Comparison of ENCODE assay signal across 10 mouse cellular contexts in the genomic region with DNA sequence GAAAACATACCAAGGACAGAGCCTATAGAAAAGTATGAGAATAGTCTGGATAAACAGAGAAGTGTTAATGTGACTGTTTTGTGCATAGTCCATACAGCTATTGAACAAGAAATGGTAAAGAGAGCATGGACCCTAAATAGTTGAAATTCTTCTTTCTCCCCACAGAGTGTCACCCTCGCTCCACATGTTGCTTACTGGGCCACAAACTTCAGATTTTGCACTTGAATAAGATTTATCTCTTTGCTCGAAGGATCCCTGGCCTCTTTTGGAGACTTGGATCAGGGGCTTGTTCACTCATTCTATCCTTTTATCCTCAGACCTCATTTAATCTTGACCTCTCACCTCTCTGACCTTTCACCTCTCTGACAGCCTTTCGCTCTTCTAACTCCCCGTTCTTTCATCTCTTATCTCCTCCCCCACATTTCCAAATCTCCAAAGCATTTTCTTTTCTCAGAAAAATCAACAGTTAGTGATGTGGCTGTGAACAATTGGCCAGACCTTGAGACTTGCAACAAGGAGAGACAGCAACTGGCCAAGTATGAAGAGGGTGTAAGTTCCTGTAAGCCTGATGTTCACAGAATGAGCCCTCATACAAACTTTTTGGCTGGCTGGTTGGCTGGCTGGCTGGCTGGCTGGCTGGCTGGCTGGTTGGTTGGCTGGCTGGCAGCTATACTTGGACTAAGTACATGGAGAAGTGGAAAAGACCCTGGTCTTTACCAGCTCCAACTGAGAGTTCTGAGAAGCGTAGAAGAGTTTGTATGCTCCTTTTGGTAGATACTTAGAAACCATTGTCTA.
DNase-seq lines count a peak whose midpoint lies in the region; ATAC-seq and TF ChIP-seq lines count a peak whose summit lies in the region.
"Had no signal": no experiment of that assay in that cellular context is flagged by ENCODE, and none has a peak within 500 bp of the region (broad histone marks: within the 10 kb centered on the region; RNA-seq: fewer than 3 reads in every experiment).

No protein-coding gene starts in this region.

- peak; percentile 8 for TF ChIP-seq RAD21 in MEL (IDR thresholded peaks at IDR 0.05; ENCODE audit: low read depth, low read length)

- no peaks in the 10 kb centered on the region for H3K4me1 ChIP-seq in kidney, embryonic 15.5 days
- no peaks in the 10 kb centered on the region for H3K4me1 ChIP-seq in kidney, embryonic 14.5 days (ENCODE audit: control insufficient read depth, insufficient read depth, low read length)
- H3K4me1 ChIP-seq in MEL (ENCODE audit: control insufficient read depth in 1 of 2, insufficient read depth in 2 of 2, low read length in 2 of 2), result no peaks in the 10 kb centered on the region
- H3K4me1 ChIP-seq in lung, embryonic 14.5 days (ENCODE audit: insufficient read depth), result no peaks in the 10 kb centered on the region
- H3K4me1 ChIP-seq: heart, embryonic 15.5 days had no signal

- H3K9me3 ChIP-seq in kidney, embryonic 15.5 days (replicated peaks), result no peaks in the 10 kb centered on the region
- H3K9me3 ChIP-seq in kidney, embryonic 14.5 days (ENCODE audit: control insufficient read depth, low read length), result no peaks in the 10 kb centered on the region
- H3K9me3 ChIP-seq in MEL (replicated peaks; ENCODE audit: insufficient read depth, low read length), result no peaks in the 10 kb centered on the region
- no peaks in the 10 kb centered on the region for H3K9me3 ChIP-seq in lung, embryonic 14.5 days (ENCODE audit: low read depth, low read length)
- H3K9me3 ChIP-seq: heart, embryonic 15.5 days had no signal

- H3K4me2 ChIP-seq in kidney, embryonic 15.5 days, result no peak overlapping the region
- no peak overlapping the region for H3K4me2 ChIP-seq in kidney, embryonic 14.5 days (replicated peaks; ENCODE audit: low read depth, low read length)
- no peak overlapping the region for H3K4me2 ChIP-seq in lung, embryonic 14.5 days
- H3K4me2 ChIP-seq: heart, embryonic 15.5 days had no signal

- H3K27me3 ChIP-seq in kidney, embryonic 15.5 days, result no peaks in the 10 kb centered on the region
- H3K27me3 ChIP-seq in kidney, embryonic 14.5 days (ENCODE audit: control insufficient read depth, insufficient read depth, low read length), result no peaks in the 10 kb centered on the region
- no peaks in the 10 kb centered on the region for H3K27me3 ChIP-seq in MEL (ENCODE audit: control insufficient read depth in 1 of 2, insufficient read depth in 2 of 2, low read length in 2 of 2)
- H3K27me3 ChIP-seq in lung, embryonic 14.5 days (ENCODE audit: insufficient read depth, low read length), result no peaks in the 10 kb centered on the region
- H3K27me3 ChIP-seq: heart, embryonic 15.5 days had no signal

- DNase-seq in MEL (ENCODE audit: low read depth, low spot score), result no peak
- DNase-seq in cerebellum, adult 11-12 months, result peak; percentile 6
- peak; percentile 38 for DNase-seq in gastrocnemius, postnatal 10 days
- peak; percentile 77 for DNase-seq in lung, embryonic 14.5 days
- DNase-seq in c-Kit-positive CD71-positive TER-119-positive erythroid progenitor cells, embryonic 14.5 days (ENCODE audit: low spot score), result no peak

- TF ChIP-seq EP300 in MEL (IDR thresholded peaks at IDR 0.05; ENCODE audit: low read depth in 1 of 2, low read length in 2 of 2), result no peak

- no peak overlapping the region for H3K4me3 ChIP-seq in kidney, embryonic 15.5 days (replicated peaks)
- H3K4me3 ChIP-seq in kidney, embryonic 14.5 days (ENCODE audit: low read length), result no peak overlapping the region
- H3K4me3 ChIP-seq in MEL (ENCODE audit: control insufficient read depth in 1 of 2, insufficient read depth in 1 of 2, low read depth in 2 of 2, low read length in 2 of 2), result no peak overlapping the region
- no peak overlapping the region for H3K4me3 ChIP-seq in lung, embryonic 14.5 days (ENCODE audit: low read depth, low read length)
- H3K4me3 ChIP-seq: heart, embryonic 15.5 days; myocyte had no signal

- H3K36me3 ChIP-seq in kidney, embryonic 15.5 days, result no peaks in the 10 kb centered on the region
- no peaks in the 10 kb centered on the region for H3K36me3 ChIP-seq in kidney, embryonic 14.5 days (ENCODE audit: control insufficient read depth, insufficient read depth, low read length)
- no peaks in the 10 kb centered on the region for H3K36me3 ChIP-seq in MEL (ENCODE audit: control insufficient read depth in 1 of 2, insufficient read depth in 2 of 2, low read length in 2 of 2)
- H3K36me3 ChIP-seq in lung, embryonic 14.5 days (ENCODE audit: insufficient read depth), result no peaks in the 10 kb centered on the region
- H3K36me3 ChIP-seq: heart, embryonic 15.5 days had no signal

- H3K9ac ChIP-seq in kidney, embryonic 15.5 days, result no peak overlapping the region
- no peak overlapping the region for H3K9ac ChIP-seq in kidney, embryonic 14.5 days (ENCODE audit: low read depth, low read length)
- H3K9ac ChIP-seq in MEL (ENCODE audit: control insufficient read depth, low read depth, low read length, poor library complexity, severe bottlenecking), result no peak overlapping the region
- no peak overlapping the region for H3K9ac ChIP-seq in lung, embryonic 14.5 days
- H3K9ac ChIP-seq: heart, embryonic 15.5 days had no signal

- H3K79me2 ChIP-seq in MEL (ENCODE audit: control insufficient read depth, insufficient read depth, low read length, poor library complexity), result no peaks in the 10 kb centered on the region

- H3K27ac ChIP-seq in kidney, embryonic 15.5 days, result no peak overlapping the region
- H3K27ac ChIP-seq in kidney, embryonic 14.5 days (ENCODE audit: low read depth, low read length), result no peak overlapping the region
- no peak overlapping the region for H3K27ac ChIP-seq in MEL (ENCODE audit: control insufficient read depth, low read depth, low read length)
- no peak overlapping the region for H3K27ac ChIP-seq in lung, embryonic 14.5 days (ENCODE audit: low read depth)
- H3K27ac ChIP-seq: heart, embryonic 15.5 days had no signal

- TF ChIP-seq CTCF in MEL (IDR thresholded peaks at IDR 0.05 in 2 of 3, conservative IDR thresholded peaks at IDR 0.05 in 1 of 3; ENCODE audit: control insufficient read depth in 1 of 3, insufficient read depth in 1 of 3, low read depth in 2 of 3, low read length in 3 of 3, poor library complexity in 1 of 3, severe bottlenecking in 1 of 3), result peak in 1 of 3 experiments; percentile 5; a peak in 1 of 6 replicates
- TF ChIP-seq CTCF in lung, embryonic 14.5 days (IDR thresholded peaks at IDR 0.05; ENCODE audit: low read depth), result peak; percentile 69

- ATAC-seq in kidney, embryonic 15.5 days (replicated peaks; ENCODE audit: low FRiP score), result peak; percentile 67; the same call in 1 of the 2 replicates
- ATAC-seq in kidney, embryonic 14.5 days (ENCODE audit: low FRiP score, low TSS enrichment), result no peak; the same call in 1 of the 2 replicates
- ATAC-seq in lung, embryonic 14.5 days (ENCODE audit: insufficient read depth), result peak; percentile 75; the same call in 1 of the 2 replicates
- no peak for ATAC-seq in megakaryocyte progenitor cell, adult 5-6 weeks (replicated peaks; ENCODE audit: poor library complexity)

- 33% methylated on average over 5 of the region's 5 CpGs for WGBS in kidney, embryonic 15.5 days
- WGBS in kidney, embryonic 14.5 days, result 37% methylated on average over 5 of the region's 5 CpGs
- WGBS in lung, embryonic 14.5 days, result 30% methylated on average over 5 of the region's 5 CpGs

- no peak for TF ChIP-seq POLR2A in MEL (IDR thresholded peaks at IDR 0.05; ENCODE audit: control insufficient read depth in 1 of 2, insufficient read depth in 1 of 2, low read depth in 1 of 2, low read length in 2 of 2, poor library complexity in 1 of 2)

TF ChIP-seq in MEL, 35 proteins besides CTCF, POLR2A, EP300 and RAD21:
- TF ChIP-seq ETS1 (IDR thresholded peaks at IDR 0.05; ENCODE audit: low read depth, low read length), result no peak

Comparison
In these comparisons a context has a peak if more than half of its experiments do, and no peak if none do; other contexts are left out.
1. ATAC-seq: peak in kidney, embryonic 15.5 days (single experiment) and lung, embryonic 14.5 days (single experiment); none in kidney, embryonic 14.5 days (single experiment) and megakaryocyte progenitor cell, adult 5-6 weeks (single experiment).
2. DNase-seq: peak in cerebellum, adult 11-12 months (single experiment), gastrocnemius, postnatal 10 days (single experiment) and lung, embryonic 14.5 days (single experiment); none in MEL (single experiment) and c-Kit-positive CD71-positive TER-119-positive erythroid progenitor cells, embryonic 14.5 days (single experiment).